Mouse (Mus musculus) liver, adult 2 months (tissue): ENCODE results near the gene Gm11492.

ENCODE experiments used
- CTCF ChIP-seq: fragments of 200-500 bp; IDR thresholded peaks from 2 replicates; pipeline ENCODE4 v1.5.1; 2011; ENCODE audit warnings: low read depth, low read length, control low read depth
- POLR2A ChIP-seq: fragments of 200-500 bp; IDR thresholded peaks from 2 replicates; pipeline ENCODE4 v1.6.1; 2011; ENCODE audit warnings: low read length, control low read depth; ENCODE audit not compliant: insufficient read depth; ENCODE audit errors: extremely low read depth

GRCm38 (mm10) chr11:87561208-87561607 lies 5.2 kb upstream of the Gm11492 start:
- TF ChIP-seq CTCF (no peak), POLR2A (no peak)
